Mouse (Mus musculus): ENCODE data around the gene Aifm3.

DNA sequence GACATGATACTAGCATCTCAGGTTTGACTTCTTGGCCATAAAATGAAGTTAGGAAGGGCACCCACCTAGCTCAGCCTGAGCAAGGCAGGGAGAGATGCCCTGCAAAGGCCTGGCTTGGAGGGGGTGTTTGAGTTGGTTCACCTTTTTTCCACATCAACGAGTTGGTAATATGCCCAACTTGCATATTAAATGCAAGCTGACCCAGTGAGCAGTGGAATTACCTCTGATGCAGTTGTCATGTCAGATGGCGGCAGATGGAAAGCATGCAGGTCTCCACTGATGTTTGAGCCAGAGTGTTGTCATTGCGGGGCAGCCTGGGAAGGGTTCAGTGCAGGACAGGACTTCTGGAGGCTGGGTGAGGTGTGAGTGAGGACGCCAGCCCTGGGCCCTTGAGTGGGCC lies 22.0 kb downstream of the Aifm3 start:
- TF ChIP-seq CTCF (IDR thresholded peaks at IDR 0.05; ENCODE audit: control insufficient read depth, insufficient read depth, low read length) (no peak), POLR2A (IDR thresholded peaks at IDR 0.05; ENCODE audit: borderline replicate concordance, control insufficient read depth, low read depth, low read length) (no peak)

Measured in bone marrow, adult 2 months (tissue).